In genomic region chr2:166948936-166949335, GRCm38 (mm10) we compare ENCODE assay signal across 24 mouse cellular contexts.
"Had no signal": no experiment of that assay in that cellular context is flagged by ENCODE, and none has a peak within 500 bp of the region (broad histone marks: within the 10 kb centered on the region; RNA-seq: fewer than 3 reads in every experiment).

No protein-coding gene starts in this region.

- H3K4me2 ChIP-seq: heart, embryonic 11.5 days; heart, embryonic 13.5 days; heart, embryonic 15.5 days; hindbrain, embryonic 12.5 days; hindbrain, embryonic 14.5 days; intestine, embryonic 15.5 days; limb, embryonic 13.5 days; limb, embryonic 15.5 days; liver, embryonic 12.5 days had no signal

- H3K27me3 ChIP-seq: heart, embryonic 13.5 days; heart, embryonic 15.5 days; hindbrain, embryonic 12.5 days; intestine, embryonic 15.5 days; limb, embryonic 13.5 days; limb, embryonic 15.5 days; liver, embryonic 12.5 days had no signal

- DNase-seq: gastrocnemius, adult 2 months; gastrocnemius, postnatal 10 days; gastrocnemius, postnatal 25 days; heart, adult 2 months; heart, postnatal 14 days; heart, postnatal 4 days; kidney, adult 18-20 months; kidney, adult 8-10 months; kidney, postnatal 10 days; kidney, postnatal 25 days; layer of hippocampus, adult 9-11 months; layer of hippocampus, postnatal 36 days; left cerebral cortex, postnatal 4 days had no signal

- H3K27ac ChIP-seq: gastrocnemius, adult 2 months; heart, adult 2 months; heart, embryonic 13.5 days; heart, embryonic 15.5 days; hindbrain, embryonic 10.5 days; hindbrain, embryonic 12.5 days; hindbrain, embryonic 14.5 days; intestine, embryonic 15.5 days; limb, embryonic 13.5 days; liver, embryonic 12.5 days; liver, embryonic 14.5 days had no signal

- H3K4me3 ChIP-seq: gastrocnemius, adult 2 months; heart, adult 2 months; heart, embryonic 13.5 days; heart, embryonic 15.5 days; hindbrain, embryonic 10.5 days; hindbrain, embryonic 12.5 days; intestine, embryonic 15.5 days; limb, embryonic 13.5 days; limb, embryonic 15.5 days; liver, embryonic 12.5 days had no signal
